Mouse (Mus musculus) heart, adult 2 months (tissue): ENCODE results near the gene Dennd2a. TPM values are rescaled to one million over a fixed set of nuclear protein-coding genes. Genes with fewer than 3 reads are reported as not detected.

Experiments used
- DNase-seq, 2 experiments: peaks; one replicate each; pipeline ENCODE4 v3.0.0; 2021
- H3K27ac ChIP-seq: fragments of 200-600 bp; 2 replicates; pipeline ENCODE4 v1.8.1; 2022
- H3K27me3 ChIP-seq: fragments of 200-500 bp; 2 replicates; pipeline ENCODE4 v1.6.1; 2012; ENCODE audit warnings: mild to moderate bottlenecking, low read length, inconsistent platforms, mixed read lengths; ENCODE audit not compliant: control insufficient read depth, insufficient read depth
- H3K36me3 ChIP-seq: fragments of 200-500 bp; 2 replicates; pipeline ENCODE4 v1.6.1; 2012; ENCODE audit warnings: low read length, inconsistent platforms; ENCODE audit not compliant: control insufficient read depth, insufficient read depth
- H3K4me1 ChIP-seq: fragments of 200-500 bp; 2 replicates; pipeline ENCODE4 v1.6.1; 2011; ENCODE audit warnings: low read length; ENCODE audit not compliant: control insufficient read depth, insufficient read depth
- H3K4me3 ChIP-seq: fragments of 200-600 bp; 2 replicates; pipeline ENCODE4 v1.8.1; 2022
- H3K79me2 ChIP-seq: fragments of 200-500 bp; replicated peaks from 2 replicates; pipeline ENCODE4 v1.6.1; 2012; ENCODE audit warnings: mild to moderate bottlenecking, inconsistent platforms, low read length, moderate library complexity, mixed read lengths; ENCODE audit not compliant: control insufficient read depth, insufficient read depth
- H3K9ac ChIP-seq: fragments of 200-500 bp; 2 replicates; pipeline ENCODE4 v1.6.1; 2012; ENCODE audit warnings: low read depth, mild to moderate bottlenecking, control low read depth, inconsistent platforms, low read length, mixed read lengths
- CTCF ChIP-seq: fragments of 200-600 bp; IDR thresholded peaks from 2 replicates; pipeline ENCODE4 v1.8.1; 2022; ENCODE audit warnings: antibody characterized with exemption, mild to moderate bottlenecking, moderate library complexity
- EP300 ChIP-seq: fragments of 200-500 bp; IDR thresholded peaks from 2 replicates; pipeline ENCODE4 v1.6.1; 2011; ENCODE audit warnings: low read depth, low read length, control low read depth; ENCODE audit not compliant: insufficient read depth
- POLR2A ChIP-seq: fragments of 200-500 bp; IDR thresholded peaks from 2 replicates; pipeline ENCODE4 v1.6.1; 2011; ENCODE audit warnings: mild to moderate bottlenecking, low read depth, low read length, control low read depth; ENCODE audit not compliant: insufficient read depth
- WGBS: fragments of 180-500 bp; shearing (Covaris S2); methylation state at CpG from one replicate; pipeline ENCODE4 v1.1.7; 2018; 5-methylcytosine and 5-hydroxymethylcytosine counted together
- intact Hi-C: fragments of 180-260 bp; cut with DNase I; formaldehyde crosslinking; loops from one replicate; pipeline ENCODE4 v1.15.1; 2025
- polyA plus RNA-seq: library from polyadenylated mRNA; depleted of rRNA; stranded (reverse); fragments of >200 nt; gene quantifications from 2 replicates; pipeline ENCODE4 v1.2.3, GENCODE M21; 2012
- total RNA-seq, 2 experiments: library from RNA; stranded (reverse); gene quantifications; 2 replicates each; pipeline ENCODE4 v1.2.3; 2021

Dennd2a gene
- total and polyA plus RNA-seq, 3 experiments: 5.6 to 6.6 (median 6.0) TPM

GRCm38 (mm10) chr6:39542631-39543597 is 14.8 kb downstream of the Dennd2a start:
- WGBS: 25% methylated on average over 15 of the region's 15 CpGs
- H3K4me3 ChIP-seq: no peak overlapping the region
- peak; percentile 66; the same call in 1 of the 2 replicates for TF ChIP-seq EP300
- no peak for TF ChIP-seq CTCF
- peak; percentile 35; the same call in 1 of the 2 replicates for TF ChIP-seq POLR2A
- H3K9ac ChIP-seq: peak overlapping the region; percentile 11; the same call in 1 of the 2 replicates
- intact Hi-C loops: no loop called here
- no peaks in the 10 kb centered on the region for H3K27me3 ChIP-seq
- no peaks in the 10 kb centered on the region for H3K79me2 ChIP-seq
- H3K27ac ChIP-seq: peak overlapping the region; percentile 70
- peak; percentile 83 to 86 for DNase-seq
- H3K4me1 ChIP-seq: peaks cover 15% of the 10 kb centered on the region
- H3K36me3 ChIP-seq: no peaks in the 10 kb centered on the region

GRCm38 (mm10) chr6:39540563-39540962 is 17.1 kb downstream of the Dennd2a start:
- Histone ChIP-seq H3K4me1 (peaks cover 17% of the 10 kb centered on the region), H3K9ac (no peak overlapping the region), H3K36me3 (no peaks in the 10 kb centered on the region), H3K27ac (no peak overlapping the region; the same call in 1 of the 2 replicates), H3K79me2 (no peaks in the 10 kb centered on the region), H3K27me3 (no peaks in the 10 kb centered on the region), H3K4me3 (no peak overlapping the region)
- 66% methylated on average over 2 of the region's 2 CpGs for WGBS
- TF ChIP-seq POLR2A (no peak), CTCF (no peak), EP300 (no peak)
- intact Hi-C loops: no loop called here
- no peak for DNase-seq

- Histone ChIP-seq H3K36me3 (no peaks in the 10 kb centered on the region), H3K4me1 (peaks cover 16% of the 10 kb centered on the region), H3K79me2 (no peaks in the 10 kb centered on the region), H3K27ac (peak overlapping the region; percentile 29; the same call in 1 of the 2 replicates), H3K4me3 (no peak overlapping the region), H3K9ac (no peak overlapping the region), H3K27me3 (no peaks in the 10 kb centered on the region)
- TF ChIP-seq POLR2A: no peak
- intact Hi-C loops: no loop called here
- 22% methylated on average over 7 of the region's 7 CpGs for WGBS
- DNase-seq: peak; percentile 66 to 79
These were observed 17.9 kb downstream of the Dennd2a start for GRCm38 (mm10) chr6:39539679-39540155.

GRCm38 (mm10) chr6:39538227-39538626 is 19.4 kb downstream of the Dennd2a start:
- no peaks in the 10 kb centered on the region for H3K36me3 ChIP-seq
- no peak overlapping the region for H3K4me3 ChIP-seq
- TF ChIP-seq EP300 (no peak), POLR2A (no peak), CTCF (no peak)
- no peak for DNase-seq
- H3K27ac ChIP-seq: no peak overlapping the region
- H3K9ac ChIP-seq: no peak overlapping the region
- H3K4me1 ChIP-seq: peaks cover 12% of the 10 kb centered on the region
- H3K27me3 ChIP-seq: no peaks in the 10 kb centered on the region
- 56% methylated on average over 8 of the region's 8 CpGs for WGBS
- intact Hi-C loops: no loop called here
- H3K79me2 ChIP-seq: no peaks in the 10 kb centered on the region

GRCm38 (mm10) chr6:39537276-39537675 is 20.4 kb downstream of the Dennd2a start:
- Histone ChIP-seq H3K36me3 (no peaks in the 10 kb centered on the region), H3K4me3 (no peak overlapping the region), H3K27me3 (no peaks in the 10 kb centered on the region), H3K4me1 (peaks cover 5% of the 10 kb centered on the region), H3K27ac (no peak overlapping the region), H3K79me2 (no peaks in the 10 kb centered on the region), H3K9ac (no peak overlapping the region)
- TF ChIP-seq CTCF: no peak
- TF ChIP-seq POLR2A: no peak
- no peak for TF ChIP-seq EP300
- no peak for DNase-seq
- intact Hi-C loops: no loop called here
- 87% methylated on average over 5 of the region's 5 CpGs for WGBS

- H3K79me2 ChIP-seq: no peaks in the 10 kb centered on the region
- no peaks in the 10 kb centered on the region for H3K27me3 ChIP-seq
- H3K36me3 ChIP-seq: no peaks in the 10 kb centered on the region
- WGBS: 39% methylated on average over 1 of the region's 1 CpGs
- H3K27ac ChIP-seq: no peak overlapping the region
- no peak overlapping the region for H3K9ac ChIP-seq
- no peak overlapping the region for H3K4me3 ChIP-seq
- H3K4me1 ChIP-seq: peaks cover 5% of the 10 kb centered on the region
- intact Hi-C loops: no loop called here
- no peak for TF ChIP-seq POLR2A
- no peak for TF ChIP-seq EP300
- no peak for TF ChIP-seq CTCF
- DNase-seq: no peak
These were observed 21.0 kb downstream of the Dennd2a start for GRCm38 (mm10) chr6:39536621-39537020.
